Mouse (Mus musculus) ES-Bruce4 (cell line): Measurements from ENCODE around the gene Patj. TPM values are rescaled to one million over a fixed set of nuclear protein-coding genes. Genes with fewer than 3 reads are reported as not detected.

ENCODE experiments used
- H3K27ac ChIP-seq: 2 replicates; pipeline ENCODE4 v1.5.1; 2012; ENCODE audit warnings: low read length, inconsistent platforms; ENCODE audit not compliant: insufficient read depth
- H3K27me3 ChIP-seq: 2 replicates; pipeline ENCODE4 v1.6.1; 2012; ENCODE audit warnings: mild to moderate bottlenecking, low read length, inconsistent platforms; ENCODE audit not compliant: control insufficient read depth, poor library complexity, insufficient read depth, severe bottlenecking
- H3K36me3 ChIP-seq: 2 replicates; pipeline ENCODE4 v1.6.1; 2012; ENCODE audit warnings: inconsistent platforms, mild to moderate bottlenecking, low read length, moderate library complexity; ENCODE audit not compliant: control insufficient read depth, poor library complexity, insufficient read depth, severe bottlenecking
- H3K4me1 ChIP-seq: one replicate; pipeline ENCODE4 v1.8.1; 2011; ENCODE audit warnings: low read length; ENCODE audit not compliant: control insufficient read depth, insufficient read depth
- H3K4me3 ChIP-seq: 2 replicates; pipeline ENCODE4 v1.5.1; 2011; ENCODE audit warnings: low read depth, mild to moderate bottlenecking, low read length
- H3K9ac ChIP-seq: 2 replicates; pipeline ENCODE4 v1.6.1; 2012; ENCODE audit warnings: low read depth, mild to moderate bottlenecking, inconsistent platforms; ENCODE audit not compliant: poor library complexity, severe bottlenecking
- H3K9me3 ChIP-seq: replicated peaks from 2 replicates; pipeline ENCODE4 v1.6.1; 2012; ENCODE audit warnings: mild to moderate bottlenecking, low read length, inconsistent platforms; ENCODE audit not compliant: control insufficient read depth, poor library complexity, insufficient read depth, severe bottlenecking
- CTCF ChIP-seq: IDR thresholded peaks from one replicate; pipeline ENCODE4 v1.8.1; 2011; ENCODE audit warnings: low read depth, low read length
- EP300 ChIP-seq: IDR thresholded peaks from 2 replicates; pipeline ENCODE4 v1.6.1; 2011; ENCODE audit warnings: low read depth, low read length; ENCODE audit not compliant: insufficient read depth
- POLR2A ChIP-seq: IDR thresholded peaks from one replicate; pipeline ENCODE4 v1.8.1; 2011; ENCODE audit warnings: low read length; ENCODE audit not compliant: insufficient read depth
- polyA plus RNA-seq: library from polyadenylated mRNA; stranded (reverse); fragments of >200 nt; gene quantifications from 2 replicates; pipeline ENCODE4 v1.2.4, GENCODE M21; 2011; ENCODE audit warnings: low read depth; ENCODE audit not compliant: missing spikeins, insufficient read depth, insufficient read length

Patj gene
- polyA plus RNA-seq, 1 experiment: 62.7 TPM

- peaks cover 2% of the 10 kb centered on the region for H3K4me1 ChIP-seq
- no peak overlapping the region for H3K27ac ChIP-seq
Measured at GRCm38 (mm10) chr4:98509939-98510338, 114.4 kb downstream of the Patj start.

GRCm38 (mm10) chr4:98511296-98511695 is 115.7 kb downstream of the Patj start:
- H3K27me3 ChIP-seq: no peaks in the 10 kb centered on the region
- TF ChIP-seq EP300: no peak
- TF ChIP-seq CTCF: no peak
- TF ChIP-seq POLR2A: no peak
- H3K36me3 ChIP-seq: no peaks in the 10 kb centered on the region
- no peak overlapping the region for H3K4me3 ChIP-seq
- H3K9me3 ChIP-seq: no peaks in the 10 kb centered on the region
- H3K27ac ChIP-seq: no peak overlapping the region
- no peak overlapping the region for H3K9ac ChIP-seq
- peaks cover 2% of the 10 kb centered on the region for H3K4me1 ChIP-seq

More at GRCm38 (mm10) chr4:98509939-98510338, 114.4 kb downstream of the Patj start:
- TF ChIP-seq CTCF: no peak
- no peak for TF ChIP-seq POLR2A
- TF ChIP-seq EP300: no peak
- no peak overlapping the region for H3K4me3 ChIP-seq
- H3K36me3 ChIP-seq: no peaks in the 10 kb centered on the region
- no peaks in the 10 kb centered on the region for H3K9me3 ChIP-seq
- H3K9ac ChIP-seq: no peak overlapping the region
- no peaks in the 10 kb centered on the region for H3K27me3 ChIP-seq

- H3K27me3 ChIP-seq: no peaks in the 10 kb centered on the region
- H3K9me3 ChIP-seq: no peaks in the 10 kb centered on the region
- peaks cover 2% of the 10 kb centered on the region for H3K4me1 ChIP-seq
- no peaks in the 10 kb centered on the region for H3K36me3 ChIP-seq
- no peak overlapping the region for H3K9ac ChIP-seq
- no peak overlapping the region for H3K4me3 ChIP-seq
- H3K27ac ChIP-seq: no peak overlapping the region
- TF ChIP-seq CTCF (no peak), EP300 (no peak)
Measured at GRCm38 (mm10) chr4:98511964-98512743, 116.6 kb downstream of the Patj start.

GRCm38 (mm10) chr4:98520492-98520891 is 124.9 kb downstream of the Patj start:
- TF ChIP-seq CTCF (no peak), POLR2A (no peak), EP300 (no peak)
- Histone ChIP-seq H3K4me1 (no peaks in the 10 kb centered on the region), H3K27me3 (no peaks in the 10 kb centered on the region), H3K9ac (no peak overlapping the region), H3K27ac (no peak overlapping the region), H3K4me3 (no peak overlapping the region), H3K36me3 (no peaks in the 10 kb centered on the region), H3K9me3 (0 out of 2 replicates have a peak, but pooled peaks cover 4% of the 10 kb centered on the region)

- 0 out of 2 replicates have a peak, but pooled peaks cover 6% of the 10 kb centered on the region for H3K9me3 ChIP-seq
- no peak overlapping the region for H3K9ac ChIP-seq
- no peaks in the 10 kb centered on the region for H3K36me3 ChIP-seq
- H3K4me3 ChIP-seq: no peak overlapping the region
- H3K27me3 ChIP-seq: no peaks in the 10 kb centered on the region
- TF ChIP-seq CTCF (no peak), POLR2A (no peak), EP300 (no peak)
- H3K27ac ChIP-seq: no peak overlapping the region
- H3K4me1 ChIP-seq: no peaks in the 10 kb centered on the region
Measured at GRCm38 (mm10) chr4:98524525-98524924, 128.9 kb downstream of the Patj start.

- TF ChIP-seq POLR2A (no peak), EP300 (no peak), CTCF (no peak)
- H3K27ac ChIP-seq: no peak overlapping the region
- H3K27me3 ChIP-seq: no peaks in the 10 kb centered on the region
- no peaks in the 10 kb centered on the region for H3K36me3 ChIP-seq
- no peaks in the 10 kb centered on the region for H3K4me1 ChIP-seq
- peaks cover 13% of the 10 kb centered on the region for H3K9me3 ChIP-seq
- no peak overlapping the region for H3K4me3 ChIP-seq
- no peak overlapping the region for H3K9ac ChIP-seq
Measured at GRCm38 (mm10) chr4:98535446-98535845, 139.9 kb downstream of the Patj start.
